Mouse (Mus musculus) spleen, adult 12 weeks (tissue): ENCODE data around the gene Ttc3.
"Not testable (repeated sequence)": the region's sequence is repeated elsewhere in the genome, so short reads cannot be mapped to it uniquely, and the experiment has no call there.

Experiments
- DNase-seq: peaks from one replicate; pipeline ENCODE4 v3.0.0; 2022; ENCODE audit warnings: low spot score

The Ttc3 gene

GRCm38 (mm10) chr16:94370173-94370914, at the start of gene Ttc3:
TSS of gene Ttc3 (plus strand) at chr16:94370618.
- DNase-seq: peak; percentile 76

DNA sequence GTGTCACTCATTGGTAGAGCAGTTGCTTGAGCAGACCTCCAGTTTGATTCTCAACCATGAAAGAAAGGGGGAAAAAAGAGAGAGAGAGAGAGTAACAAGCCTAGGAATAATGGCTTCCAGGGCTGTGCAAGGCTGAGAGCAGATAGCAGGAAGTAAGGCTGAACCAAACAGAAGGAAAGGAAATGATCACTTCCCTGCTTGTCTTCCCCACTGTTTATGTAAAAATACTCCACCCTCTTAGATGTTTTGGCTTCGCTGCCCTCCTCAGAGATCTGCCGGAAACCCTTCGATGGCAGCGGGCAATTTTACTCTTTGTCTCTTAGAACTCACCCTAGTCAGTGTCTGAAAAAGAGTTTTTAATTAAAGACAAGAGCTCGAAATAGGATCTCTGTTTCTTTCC, 46.7 kb upstream of the Ttc3 start:
- no peak for DNase-seq

GRCm38 (mm10) chr16:94326008-94326407, 44.4 kb upstream of the Ttc3 start:
- no peak for DNase-seq

GRCm38 (mm10) chr16:94327781-94328711, 42.4 kb upstream of the Ttc3 start, which contains the start of gene Ripply3:
TSS of gene Ripply3 (plus strand) at chr16:94328420.
- no peak for DNase-seq

DNA sequence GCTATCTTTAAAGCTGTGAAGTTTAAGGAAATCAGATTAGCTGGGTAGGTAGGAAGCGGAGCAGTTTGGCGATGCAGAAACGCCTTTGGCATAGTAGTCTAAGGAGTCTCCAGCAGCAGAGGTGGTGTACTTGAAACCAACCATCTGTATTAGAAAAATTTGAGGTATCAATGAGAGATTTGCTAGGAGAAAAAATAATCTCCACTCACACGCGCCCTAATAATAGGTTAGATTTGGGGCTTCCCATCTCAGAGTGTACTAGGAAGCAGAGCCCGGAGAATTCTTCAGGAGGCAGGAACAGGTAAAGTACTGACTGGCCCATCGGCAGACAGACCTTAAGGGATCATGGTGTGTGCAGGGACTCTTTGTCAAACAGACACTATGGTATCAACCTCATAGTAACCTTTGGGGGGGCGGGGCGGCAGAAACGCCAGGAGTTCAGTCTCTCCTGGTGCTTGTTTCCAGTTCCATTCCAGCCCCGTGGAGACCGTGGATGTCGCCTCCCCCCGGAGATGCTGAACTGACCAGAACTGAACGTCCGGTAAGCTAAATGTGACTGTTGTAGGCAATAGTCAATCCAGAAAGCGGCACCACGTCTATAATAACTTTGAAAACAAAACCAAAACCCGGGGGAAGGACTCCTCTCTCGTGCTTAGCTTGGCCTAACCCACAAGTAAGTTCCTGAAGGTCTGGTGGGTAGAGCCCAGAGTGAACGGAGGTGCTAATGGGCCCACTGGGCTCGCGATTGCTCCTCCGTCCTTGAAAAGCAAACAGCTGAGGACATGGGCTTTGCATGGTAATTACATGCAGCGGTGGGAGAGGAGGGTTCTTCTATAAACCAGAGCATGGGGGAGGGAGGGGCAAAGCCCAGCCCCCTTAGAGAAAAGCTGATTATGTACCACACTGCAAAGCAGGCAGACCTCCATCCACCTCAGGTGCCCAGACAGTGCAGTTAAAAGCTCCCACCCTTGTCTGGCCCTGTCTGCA, 41.2 kb upstream of the Ttc3 start:
- DNase-seq: no peak

DNA sequence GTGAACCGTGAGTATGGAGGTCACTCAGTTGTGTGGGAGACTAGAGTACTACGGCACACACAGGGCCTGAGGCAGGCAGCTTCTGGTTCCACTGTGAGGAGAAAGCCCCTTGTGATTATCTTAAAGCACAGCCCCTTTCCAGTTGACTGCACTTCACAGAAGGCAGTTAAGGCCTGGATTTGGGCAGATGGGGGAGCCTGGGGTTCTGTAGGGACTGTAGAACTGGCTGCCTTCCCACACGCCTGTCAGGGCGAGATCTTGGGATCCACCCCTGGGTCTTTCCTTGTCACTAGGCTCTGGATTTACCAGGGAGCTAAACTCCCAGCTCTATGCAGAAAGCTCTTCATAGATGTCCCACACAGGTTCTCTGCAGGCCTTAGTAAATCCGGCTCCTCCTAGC, 40.0 kb upstream of the Ttc3 start:
- no peak for DNase-seq

- no peak for DNase-seq
Observed at GRCm38 (mm10) chr16:94331233-94331885, 39.1 kb upstream of the Ttc3 start.

DNA sequence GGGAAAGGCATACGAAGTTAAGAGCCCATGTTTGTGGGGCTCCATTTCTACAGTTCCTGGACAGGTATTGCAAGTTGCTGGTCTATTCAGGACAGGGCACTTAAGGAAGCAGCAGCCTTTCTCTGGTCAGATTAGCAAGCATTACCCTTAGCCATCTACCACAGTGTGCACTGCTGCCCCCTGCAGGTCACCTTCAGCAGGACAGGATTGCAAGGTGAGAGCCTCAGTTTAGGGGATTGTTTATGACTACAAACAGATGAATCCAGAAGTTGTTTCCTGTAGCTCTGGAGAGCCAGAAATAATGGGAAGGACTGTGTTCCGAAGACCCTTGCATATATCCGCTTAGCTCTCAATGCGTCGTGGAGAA, 38.5 kb upstream of the Ttc3 start:
- peak; percentile 72 for DNase-seq

DNA sequence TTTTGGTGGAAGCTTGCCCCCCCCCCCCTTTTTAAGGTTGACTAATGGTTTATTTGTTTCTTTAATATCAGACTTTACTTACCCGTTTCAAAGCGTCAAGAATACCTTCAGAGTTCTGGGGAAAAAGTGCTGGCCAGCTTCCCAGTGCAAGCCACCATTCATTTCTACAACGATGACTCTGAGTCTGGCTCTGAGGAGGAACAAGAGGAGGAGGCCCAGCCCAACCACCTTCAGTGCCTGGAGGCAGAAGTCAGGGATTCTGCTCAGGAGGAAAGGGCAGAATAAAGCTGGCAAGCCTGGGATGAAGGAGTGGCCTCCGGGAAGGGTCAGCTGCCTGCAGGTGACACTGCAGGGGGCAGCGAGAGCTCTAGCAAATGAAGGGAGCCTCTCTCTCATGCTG, 34.8 kb upstream of the Ttc3 start:
- no peak for DNase-seq

DNA sequence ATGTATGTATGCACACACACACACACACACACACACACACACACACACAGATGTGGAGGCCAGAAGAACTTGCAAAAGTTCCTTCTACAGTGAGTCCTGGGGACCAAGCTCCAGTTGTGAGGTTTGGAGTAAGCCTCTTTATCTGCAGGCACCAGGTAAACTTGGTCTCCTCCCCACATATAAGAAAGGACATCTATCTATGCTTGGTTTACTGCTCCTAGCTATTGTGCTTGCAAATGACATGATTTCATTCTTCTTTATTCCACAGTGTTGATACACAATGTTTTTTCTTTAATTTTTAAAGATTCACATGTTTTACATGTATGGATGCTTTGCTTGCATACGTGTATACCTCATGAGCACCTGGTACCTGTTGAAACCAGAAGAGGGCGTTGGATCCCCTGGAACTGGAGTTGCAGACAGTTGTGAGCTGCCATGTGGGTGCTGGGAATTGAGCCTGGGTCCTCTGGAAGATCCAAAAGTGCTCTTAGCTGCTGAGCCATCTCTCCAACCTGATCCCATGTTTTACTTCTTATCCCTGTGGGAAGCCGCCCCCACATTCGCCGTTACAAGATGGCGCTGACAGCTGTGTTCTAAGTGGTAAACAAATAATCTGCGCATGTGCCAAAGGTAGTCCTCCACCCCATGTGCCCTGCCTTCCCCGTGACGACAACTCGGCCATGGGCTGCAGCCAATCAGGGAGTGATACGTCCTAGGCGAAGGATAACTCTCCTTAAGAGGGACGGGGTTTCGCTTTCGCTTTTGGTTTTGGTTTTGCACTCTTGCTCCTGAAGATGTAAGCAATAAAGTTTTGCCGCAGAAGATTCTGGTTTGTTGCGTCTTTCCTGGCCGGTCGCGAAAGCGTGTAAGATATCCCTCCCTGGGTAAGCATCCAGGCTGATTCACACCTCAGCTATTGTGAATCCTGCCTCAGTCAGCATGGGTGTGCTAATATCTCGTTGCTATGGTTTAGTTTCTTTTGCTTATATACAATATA, 31.0 kb upstream of the Ttc3 start:
- not testable (repeated sequence) for DNase-seq

GRCm38 (mm10) chr16:94345733-94346132, 24.7 kb upstream of the Ttc3 start:
- no peak for DNase-seq

- no peak for DNase-seq
Observed at GRCm38 (mm10) chr16:94347080-94347731, 23.2 kb upstream of the Ttc3 start.

GRCm38 (mm10) chr16:94348779-94349178, 21.6 kb upstream of the Ttc3 start:
- DNase-seq: no peak

- DNase-seq: no peak
Observed at GRCm38 (mm10) chr16:94349588-94350286, 20.7 kb upstream of the Ttc3 start.

GRCm38 (mm10) chr16:94350287-94350677, 20.1 kb upstream of the Ttc3 start:
- DNase-seq: no peak

- DNase-seq: peak; percentile 17
Observed at GRCm38 (mm10) chr16:94354450-94354849, 16.0 kb upstream of the Ttc3 start.

DNA sequence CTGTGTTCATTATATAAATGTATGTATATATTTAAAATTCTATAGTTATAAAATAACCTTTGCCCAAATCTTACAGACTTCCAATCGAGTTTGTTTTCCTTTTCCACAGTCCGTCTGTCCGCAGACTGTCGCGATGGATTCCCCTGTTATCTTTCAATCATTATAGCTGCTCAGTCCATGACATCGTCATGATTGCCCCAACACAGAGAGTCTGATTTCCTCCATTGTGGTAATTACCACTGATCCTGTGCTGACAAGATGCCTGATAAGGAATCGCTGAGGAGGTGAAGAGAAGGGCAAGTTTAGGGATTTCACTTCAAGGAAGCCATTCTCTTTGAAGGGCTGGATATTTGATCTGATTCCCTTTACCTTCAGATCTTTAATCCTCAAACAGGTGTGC, 14.4 kb upstream of the Ttc3 start:
- DNase-seq: no peak

GRCm38 (mm10) chr16:94356776-94357494, 13.5 kb upstream of the Ttc3 start:
- DNase-seq: no peak
